Mouse (Mus musculus) inflammation-experienced regulatory T-cells, adult 16 weeks (primary cell): ENCODE data around the gene Zfp74. TPM values are rescaled to one million over a fixed set of nuclear protein-coding genes. Genes with fewer than 3 reads are reported as not detected.

Source experiments
- polyA plus RNA-seq: library from polyadenylated mRNA; unstranded; fragments of 100-300 nt; shearing (Covaris generic); gene quantifications from one replicate; pipeline ENCODE4 v1.2.1, GENCODE M21; 2017

The Zfp74 gene
- 11.4 TPM for polyA plus RNA-seq

DNA sequence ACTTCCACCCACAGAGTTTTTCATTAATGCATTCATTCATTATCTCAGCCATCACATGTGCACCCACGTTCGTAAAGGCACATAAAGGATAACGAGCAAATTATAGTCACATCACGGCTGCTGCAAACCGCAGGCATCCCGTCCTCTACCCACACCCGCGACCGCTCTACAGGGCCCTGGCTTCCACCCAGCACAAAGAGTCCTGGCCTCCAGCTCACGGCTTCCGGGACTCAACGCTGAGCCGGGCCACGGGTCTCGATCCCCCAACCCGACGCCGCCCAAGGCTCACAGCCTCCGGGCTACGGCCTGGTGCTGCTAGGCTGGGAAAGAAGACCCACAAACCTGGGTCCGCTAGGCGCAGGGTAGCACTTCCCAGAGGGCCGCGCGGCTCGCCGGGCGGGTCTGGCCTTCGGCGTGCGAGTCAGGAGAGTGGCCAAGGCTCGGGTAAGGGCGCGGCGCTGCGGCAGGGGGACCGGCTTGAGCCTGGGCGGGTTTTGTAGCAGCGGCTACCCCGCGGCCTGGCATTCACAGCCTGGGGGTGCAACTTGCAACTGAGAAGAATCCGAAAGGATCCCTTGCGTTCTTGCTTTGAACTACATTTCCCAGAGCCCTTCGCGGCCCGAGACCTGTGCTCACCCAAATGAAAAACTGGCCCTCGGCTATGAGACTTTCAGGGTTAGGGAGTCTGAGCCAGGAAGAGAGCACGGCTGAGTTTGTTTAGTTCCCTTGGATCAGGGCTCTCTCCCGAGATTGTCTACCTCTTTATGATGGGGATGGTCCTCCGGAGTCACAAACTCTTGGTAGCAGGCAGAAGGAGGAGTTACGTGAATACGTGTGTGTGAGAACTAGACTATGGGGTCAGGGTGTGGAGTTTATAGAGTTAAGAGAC is at the start of gene Zfp74:
TSS of gene Zfp74 (minus strand) at position 577 of the 889 bp plus-strand sequence.

DNA sequence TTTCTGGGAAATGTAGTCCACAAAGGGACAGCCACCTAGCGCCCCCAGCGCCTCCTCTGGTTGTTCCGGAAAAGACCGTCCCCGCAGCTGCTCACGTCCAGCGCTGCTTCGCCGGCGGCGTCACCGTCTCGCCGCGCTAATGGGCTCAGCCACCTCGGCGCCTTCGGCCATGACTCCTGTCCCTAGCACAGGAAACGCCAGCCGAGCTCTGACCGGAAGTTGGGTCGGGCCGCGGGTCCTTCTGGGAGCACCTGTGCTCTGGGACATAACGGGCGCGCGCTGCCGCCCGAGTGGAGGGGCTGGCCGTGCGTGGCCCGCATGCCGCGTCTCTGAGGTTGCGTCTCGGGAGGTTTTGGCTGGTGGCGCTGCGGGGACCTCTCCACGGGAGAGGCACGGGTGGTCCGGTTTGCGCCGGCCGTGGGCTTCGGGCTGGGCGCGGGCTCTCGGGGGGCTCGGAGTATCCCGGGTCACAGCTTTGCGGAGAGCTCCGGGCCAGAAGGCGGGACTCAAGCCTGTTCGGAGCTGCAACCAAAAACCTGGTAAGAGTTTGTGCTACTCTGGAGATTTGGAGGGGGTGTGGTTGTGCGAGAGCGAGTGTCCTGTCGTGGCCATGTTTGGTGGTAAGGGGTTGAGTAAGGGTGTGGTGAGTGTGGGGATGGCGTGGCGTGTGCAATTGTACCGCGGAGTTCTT is 29.9 kb upstream of the Zfp74 start, which contains the start of gene Zfp568:
TSS of gene Zfp568 (plus strand) at position 266 of the 691 bp plus-strand sequence.

DNA sequence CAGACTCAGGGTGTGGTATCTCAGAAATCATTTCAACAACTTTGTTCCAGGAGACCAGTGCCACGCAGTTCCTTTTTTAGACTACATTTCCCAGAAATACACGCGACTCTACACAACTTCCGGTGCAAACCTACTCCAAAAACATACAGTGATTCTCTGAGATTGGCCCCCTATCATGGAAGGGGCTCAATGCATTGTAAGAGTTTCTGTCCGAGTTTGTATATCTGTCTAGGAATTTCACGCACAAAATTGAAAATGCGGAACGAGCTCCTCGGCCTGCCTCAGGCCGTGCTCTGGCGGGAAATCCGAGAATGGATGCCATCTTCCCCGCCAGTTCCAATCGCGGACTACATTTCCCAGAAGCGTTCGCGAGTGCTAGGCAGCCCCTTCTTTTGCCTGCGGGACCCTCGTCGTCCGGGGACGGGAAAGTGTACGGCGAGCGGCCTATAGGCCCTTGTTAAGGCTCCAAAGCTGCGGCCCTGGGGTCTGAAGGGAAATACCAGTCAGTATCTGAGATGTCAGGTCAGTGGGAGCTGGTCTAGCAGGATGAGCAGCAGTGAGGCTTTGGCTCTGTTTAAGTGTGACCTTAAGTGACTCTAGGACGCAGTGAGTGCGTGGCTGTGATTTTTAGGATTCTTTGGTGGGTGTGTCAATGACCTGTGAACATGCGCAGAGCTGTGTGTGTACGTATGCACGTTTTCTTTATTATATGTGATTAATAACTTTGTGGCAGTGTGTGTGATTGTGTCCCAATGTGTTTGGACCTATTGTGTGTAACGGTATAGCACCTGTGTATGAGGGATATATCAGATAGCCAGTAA is 45.5 kb downstream of the Zfp74 start, which contains the start of gene Zfp383:
TSS of gene Zfp383 (plus strand) at position 94 of the 821 bp plus-strand sequence.

DNA sequence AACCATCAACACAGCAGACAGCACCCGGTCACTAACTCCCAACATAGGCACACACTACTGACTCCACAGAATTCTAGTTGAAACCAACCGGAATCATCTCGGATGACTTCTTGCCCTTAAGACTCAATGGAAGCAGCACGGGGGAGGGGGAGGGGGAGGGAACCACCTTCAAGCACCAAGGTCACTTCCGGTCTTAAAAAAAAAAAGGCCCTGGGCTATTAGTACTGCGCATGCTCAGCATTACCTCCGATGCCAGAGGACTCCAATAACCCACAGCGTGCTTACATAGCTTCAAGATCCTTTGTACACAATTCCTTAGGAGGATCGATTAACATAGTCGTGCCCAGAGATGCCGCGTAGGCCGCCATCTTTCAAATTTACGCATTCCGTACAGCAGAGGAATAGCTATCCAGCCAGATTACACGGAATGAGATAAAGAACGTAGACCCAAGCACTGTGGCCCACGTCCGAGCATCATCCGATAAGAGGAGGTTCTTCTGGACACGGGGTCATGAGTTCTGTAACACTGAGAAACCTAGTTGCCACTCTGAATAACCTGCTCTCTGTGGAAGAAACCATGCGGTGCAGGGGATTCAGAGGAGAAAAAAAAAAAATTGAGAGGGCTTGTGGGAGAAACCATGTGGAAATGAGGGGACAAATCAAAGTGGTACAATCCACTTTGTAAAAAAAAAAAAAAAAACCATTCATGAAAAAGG is 47.8 kb downstream of the Zfp74 start, which contains the start of gene Zfp27:
TSS of gene Zfp27 (minus strand) at position 607 of the 716 bp plus-strand sequence.

Other genes with a start within 250 kb of the Zfp74 start
- gene Catsperg2, start 227.1 kb downstream of the Zfp74 start, polyA plus RNA-seq, result not detected
- gene Zfp84, start 185.5 kb downstream of the Zfp74 start, polyA plus RNA-seq, result 25.5 TPM
- 0.20 TPM for gene Zfp30, start 170.1 kb downstream of the Zfp74 start, polyA plus RNA-seq
- gene Zfp790, start 138.0 kb downstream of the Zfp74 start, polyA plus RNA-seq, result 31.0 TPM
- gene Zfp940, start 100.4 kb downstream of the Zfp74 start, polyA plus RNA-seq, result 7.7 TPM
- 11.8 TPM for gene Zfp420, start 94.1 kb downstream of the Zfp74 start, polyA plus RNA-seq
- 7.9 TPM for gene Zfp27, start 47.5 kb downstream of the Zfp74 start, polyA plus RNA-seq
- 0.91 TPM for gene Zfp383, start 45.9 kb downstream of the Zfp74 start, polyA plus RNA-seq
- gene Zfp568, start 29.9 kb upstream of the Zfp74 start, polyA plus RNA-seq, result 6.7 TPM
- 8.0 TPM for gene Zfp14, start 97.3 kb upstream of the Zfp74 start, polyA plus RNA-seq
- gene Zfp82, start 118.8 kb upstream of the Zfp74 start, polyA plus RNA-seq, result 16.4 TPM
- gene Gm26920, start 136.3 kb upstream of the Zfp74 start, polyA plus RNA-seq, result 1.2 TPM
- 11.9 TPM for gene Zfp566, start 136.4 kb upstream of the Zfp74 start, polyA plus RNA-seq
- gene Zfp260, start 140.7 kb upstream of the Zfp74 start, polyA plus RNA-seq, result 111 TPM
- gene Zfp382, start 167.9 kb upstream of the Zfp74 start, polyA plus RNA-seq, result 22.3 TPM
- gene Zfp146, start 215.7 kb upstream of the Zfp74 start, polyA plus RNA-seq, result 35.9 TPM
- 1.4 TPM for gene Cox7a1, start 230.1 kb upstream of the Zfp74 start, polyA plus RNA-seq
- gene Capns1, start 244.7 kb upstream of the Zfp74 start, polyA plus RNA-seq, result 70.0 TPM